Mouse (Mus musculus): ENCODE results near the gene 9430097D07Rik.

The 9430097D07Rik gene

GRCm38 (mm10) chr2:32575586-32576160 lies at the start of gene 9430097D07Rik:
Gene 9430097D07Rik, minus strand, starts transcription at chr2:32575684.
- peak; percentile 88 to 89 for DNase-seq (ENCODE audit: low spot score in 2 of 2)

DNA sequence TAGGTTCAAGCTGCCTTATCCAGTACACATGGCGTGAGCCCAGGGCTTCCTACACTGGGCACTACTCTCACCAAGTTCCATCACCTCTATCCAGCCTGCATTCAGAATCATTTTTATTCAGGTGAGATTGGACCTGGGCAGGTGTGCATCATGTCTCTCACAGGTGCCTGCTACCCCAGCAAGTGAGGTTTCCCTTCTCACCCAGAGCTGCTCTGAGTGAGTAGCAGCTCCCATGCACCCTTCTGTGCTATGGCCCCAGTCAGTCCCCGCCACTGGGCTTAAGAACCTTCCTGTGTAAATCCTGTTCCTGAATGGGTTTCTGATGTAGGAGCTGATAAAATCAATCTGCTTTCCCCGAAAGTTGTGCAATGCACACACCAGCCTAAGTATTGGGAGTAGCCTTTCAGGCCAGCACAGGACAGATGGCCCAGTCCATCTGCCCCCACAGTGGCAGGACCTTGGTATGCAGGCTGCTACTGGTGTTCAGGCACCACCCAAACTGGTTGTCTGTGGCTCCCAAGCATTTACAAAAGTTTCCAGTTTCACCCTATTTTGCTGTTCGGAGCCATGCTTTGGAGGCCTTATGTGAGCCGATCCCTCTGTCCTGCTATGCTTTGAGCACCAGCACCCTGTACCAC lies 48.7 kb upstream of the 9430097D07Rik start:
- DNase-seq (ENCODE audit: low spot score in 2 of 2) = no peak

DNA sequence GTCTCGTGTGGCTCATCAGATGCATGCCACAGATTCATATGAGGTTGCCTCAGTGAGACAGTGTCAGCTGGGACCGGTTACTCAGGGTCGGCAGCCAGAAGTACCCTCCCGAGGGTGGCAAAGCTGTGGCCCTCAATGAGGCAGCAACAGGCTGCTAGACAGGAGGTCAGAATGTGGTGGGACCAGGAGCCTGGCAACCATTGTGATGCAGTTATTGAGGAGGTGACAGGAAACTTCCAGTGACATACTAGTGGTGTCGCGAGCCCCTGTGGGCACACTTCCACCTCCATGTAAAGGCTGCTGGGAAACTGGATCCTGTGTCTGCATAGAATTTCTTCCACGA lies 46.0 kb upstream of the 9430097D07Rik start, which contains the start of gene Ak1:
Gene Ak1, plus strand, starts transcription at position 242 of the 343 bp plus-strand sequence.
- no peak for DNase-seq (ENCODE audit: low spot score in 2 of 2)

GRCm38 (mm10) chr2:32620682-32621516 lies 45.4 kb upstream of the 9430097D07Rik start:
- DNase-seq (ENCODE audit: low spot score in 2 of 2) = no peak

GRCm38 (mm10) chr2:32618051-32618450 lies 42.6 kb upstream of the 9430097D07Rik start:
- DNase-seq (ENCODE audit: low spot score in 2 of 2) = no peak

- no peak for DNase-seq (ENCODE audit: low spot score in 2 of 2)
Observed at GRCm38 (mm10) chr2:32617601-32618000, 42.1 kb upstream of the 9430097D07Rik start.

GRCm38 (mm10) chr2:32617109-32617508 lies 41.6 kb upstream of the 9430097D07Rik start:
- DNase-seq (ENCODE audit: low spot score in 2 of 2) = no peak

GRCm38 (mm10) chr2:32612274-32612673 lies 36.8 kb upstream of the 9430097D07Rik start:
- DNase-seq (ENCODE audit: low spot score in 2 of 2) = no peak

GRCm38 (mm10) chr2:32610610-32611229 lies 35.2 kb upstream of the 9430097D07Rik start:
- DNase-seq (ENCODE audit: low spot score in 2 of 2) = peak; percentile 57 to 64

DNA sequence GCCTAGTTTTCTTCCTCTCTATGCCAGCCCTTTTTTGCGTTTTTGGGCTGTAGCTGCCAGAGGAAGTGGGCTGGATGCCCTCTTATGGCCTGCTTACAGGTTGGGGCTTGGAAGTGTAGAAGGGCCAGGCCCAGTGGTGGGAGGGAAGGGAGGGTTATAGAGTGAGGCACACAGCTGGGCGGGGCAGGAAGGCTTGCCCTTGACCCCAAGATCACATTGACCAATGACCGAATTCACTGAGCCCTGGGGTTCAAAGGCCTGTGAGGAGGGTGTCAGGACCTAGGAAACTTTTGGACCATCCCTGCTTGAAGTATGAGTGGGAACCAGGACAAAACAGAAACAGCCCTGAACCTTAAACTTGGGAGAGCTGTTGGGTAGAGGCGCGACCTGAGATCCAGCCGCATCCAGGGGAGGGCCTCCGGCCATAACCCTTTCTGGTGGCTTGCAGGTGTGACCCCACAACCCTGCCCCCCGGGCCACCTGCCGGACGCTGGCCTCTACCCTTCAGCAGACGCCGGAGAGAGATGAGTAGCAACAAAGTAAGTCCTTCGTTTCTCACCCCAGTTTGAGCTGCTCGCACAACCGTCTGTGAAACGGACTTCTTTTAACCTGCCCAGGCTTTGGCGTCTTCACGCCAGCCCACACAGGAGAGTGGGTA lies 33.4 kb upstream of the 9430097D07Rik start:
- DNase-seq (ENCODE audit: low spot score in 2 of 2) = no peak

- DNase-seq (ENCODE audit: low spot score in 2 of 2) = peak; percentile 71 to 82
Observed at GRCm38 (mm10) chr2:32608141-32608777, 32.8 kb upstream of the 9430097D07Rik start.

- peak in 1 of 2 experiments; percentile 59 for DNase-seq (ENCODE audit: low spot score in 2 of 2)
Observed at GRCm38 (mm10) chr2:32607262-32607947, 31.9 kb upstream of the 9430097D07Rik start.

GRCm38 (mm10) chr2:32606161-32607142 lies 31.0 kb upstream of the 9430097D07Rik start:
- peak; percentile 89 to 90 for DNase-seq (ENCODE audit: low spot score in 2 of 2)

GRCm38 (mm10) chr2:32604631-32605030 lies 29.1 kb upstream of the 9430097D07Rik start:
- no peak for DNase-seq (ENCODE audit: low spot score in 2 of 2)

- peak; percentile 91 for DNase-seq (ENCODE audit: low spot score in 2 of 2)
Observed at GRCm38 (mm10) chr2:32602600-32603054, 27.1 kb upstream of the 9430097D07Rik start.

GRCm38 (mm10) chr2:32601417-32602065 lies 26.1 kb upstream of the 9430097D07Rik start:
- DNase-seq (ENCODE audit: low spot score in 2 of 2) = no peak

- no peak for DNase-seq (ENCODE audit: low spot score in 2 of 2)
Observed at GRCm38 (mm10) chr2:32599409-32599808, 23.9 kb upstream of the 9430097D07Rik start, which contains the start of gene St6galnac6. Gene St6galnac6, plus strand, starts transcription at chr2:32599709.

DNA sequence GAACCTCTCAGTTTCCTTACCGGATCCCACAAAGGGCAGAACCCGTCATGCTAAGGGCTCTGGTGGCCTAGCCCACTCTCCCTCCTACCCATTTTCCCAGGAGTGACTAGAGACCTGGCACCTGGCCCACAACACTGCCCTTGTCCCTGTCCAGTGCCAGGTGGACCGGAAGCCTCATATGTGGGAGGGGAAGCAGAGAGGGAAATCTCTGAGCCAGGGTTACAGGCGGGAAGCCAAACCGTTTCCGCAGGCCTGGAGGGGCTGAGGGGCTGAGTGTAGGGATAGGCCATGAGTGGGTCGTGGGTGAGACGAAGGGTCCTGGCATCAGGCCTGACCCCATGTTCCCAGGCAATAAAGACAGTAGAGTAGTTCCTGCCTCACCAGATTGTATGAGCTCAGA lies 23.0 kb upstream of the 9430097D07Rik start:
- no peak for DNase-seq (ENCODE audit: low spot score in 2 of 2)

DNA sequence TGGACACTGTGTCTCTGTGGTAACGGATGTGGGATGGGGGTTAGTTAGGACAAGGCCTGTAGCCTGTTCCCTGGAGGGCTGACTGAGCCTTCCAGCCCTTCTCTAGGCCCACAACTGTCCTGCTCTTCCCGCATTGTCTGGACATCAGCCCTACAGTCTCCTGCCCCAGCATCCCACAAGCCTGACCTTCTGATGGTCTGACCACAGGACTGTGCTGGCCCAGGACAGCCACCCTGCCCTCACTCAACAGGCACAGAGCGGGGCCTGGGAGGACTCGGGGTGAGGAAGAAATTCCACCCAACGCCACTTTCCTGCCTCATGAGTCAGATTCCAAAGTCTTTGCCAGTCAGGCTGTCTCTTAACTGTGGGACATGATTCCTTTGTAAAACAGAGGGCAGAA lies 22.2 kb upstream of the 9430097D07Rik start:
- DNase-seq (ENCODE audit: low spot score in 2 of 2) = no peak
